Mouse (Mus musculus): Measurements from ENCODE around the gene Ubr4. TPM values are rescaled to one million over a fixed set of nuclear protein-coding genes. Genes with fewer than 3 reads are reported as not detected.

Gene Ubr4
- polyA plus RNA-seq, 1 experiment from 2014 or later = 87.7 TPM

Small RNAs within 50 kb of the gene (microRNA-seq; reads per million reads assigned to microRNA genes)
- gene Gm24245 (2.9 reads per million, percentile 10 among the genes with 10 or more reads in this experiment), gene Gm25732 (not detected)

Other genes with a start within 250 kb of the Ubr4 start
- gene Minos1, start 221.5 kb upstream of the Ubr4 start, polyA plus RNA-seq (2015; fragmentation: Nextera tagmentation; extraction: Ambion mirVana) = 355 and 370 TPM in 2 replicates
- 311 and 321 TPM in 2 replicates for gene Capzb, start 159.7 kb upstream of the Ubr4 start, polyA plus RNA-seq (2015; fragmentation: Nextera tagmentation; extraction: Ambion mirVana)
- 10.1 and 13.2 TPM in 2 replicates for gene Pqlc2, start 41.9 kb upstream of the Ubr4 start, polyA plus RNA-seq (2015; fragmentation: Nextera tagmentation; extraction: Ambion mirVana)
- 56.5 and 56.7 TPM in 2 replicates for gene Akr7a5, start 41.9 kb upstream of the Ubr4 start, polyA plus RNA-seq (2015; fragmentation: Nextera tagmentation; extraction: Ambion mirVana)
- gene Mrto4, start within 50 bp of the Ubr4 start, polyA plus RNA-seq (2015; fragmentation: Nextera tagmentation; extraction: Ambion mirVana) = 109 and 111 TPM in 2 replicates
- gene Emc1, start within 50 bp of the Ubr4 start, polyA plus RNA-seq (2015; fragmentation: Nextera tagmentation; extraction: Ambion mirVana) = 43.2 and 45.6 TPM in 2 replicates
- gene Iffo2, start 177.9 kb downstream of the Ubr4 start, polyA plus RNA-seq (2015; fragmentation: Nextera tagmentation; extraction: Ambion mirVana) = 4.6 and 4.8 TPM in 2 replicates